Mouse (Mus musculus): ENCODE results near the gene Tmem201.
A peak's percentile ranks its signal among the peaks of the same experiment; 100 is the strongest.

Gene Tmem201

GRCm38 (mm10) chr4:149684841-149685623 lies 52.8 kb downstream of the Tmem201 start:
- no peak for DNase-seq (ENCODE audit: low spot score in 2 of 2)

- DNase-seq (ENCODE audit: low spot score in 2 of 2) = no peak
These were observed 54.0 kb downstream of the Tmem201 start for GRCm38 (mm10) chr4:149683875-149684274.

GRCm38 (mm10) chr4:149679056-149679770 lies 58.6 kb downstream of the Tmem201 start:
- no peak for DNase-seq (ENCODE audit: low spot score in 2 of 2)

- DNase-seq (ENCODE audit: low spot score in 2 of 2) = no peak
These were observed 59.8 kb downstream of the Tmem201 start for GRCm38 (mm10) chr4:149678006-149678405.

- peak; percentile 70 to 83 for DNase-seq (ENCODE audit: low spot score in 2 of 2)
These were observed 62.2 kb downstream of the Tmem201 start for GRCm38 (mm10) chr4:149675378-149676261.

GRCm38 (mm10) chr4:149674814-149675377 lies 62.9 kb downstream of the Tmem201 start:
- no peak for DNase-seq (ENCODE audit: low spot score in 2 of 2)

GRCm38 (mm10) chr4:149672747-149673146 lies 65.1 kb downstream of the Tmem201 start:
- DNase-seq (ENCODE audit: low spot score in 2 of 2) = no peak

- no peak for DNase-seq (ENCODE audit: low spot score in 2 of 2)
These were observed 66.7 kb downstream of the Tmem201 start for GRCm38 (mm10) chr4:149671175-149671574.

GRCm38 (mm10) chr4:149665692-149666090 lies 72.2 kb downstream of the Tmem201 start:
- no peak for DNase-seq (ENCODE audit: low spot score in 2 of 2)

All from spleen, postnatal 4 days (tissue).